In genomic region chr17:27500811-27501210, GRCm38 (mm10) we compare ENCODE assay signal across 12 mouse cellular contexts. TPM values are rescaled to one million over a fixed set of nuclear protein-coding genes. Genes with fewer than 3 reads are reported as not detected.
DNase-seq lines count a peak whose midpoint lies in the region; ATAC-seq lines count a peak whose summit lies in the region.
"Had no signal": no experiment of that assay in that cellular context is flagged by ENCODE, and none has a peak within 500 bp of the region (broad histone marks: within the 10 kb centered on the region; RNA-seq: fewer than 3 reads in every experiment).

No protein-coding gene starts in this region.

- H3K4me1 ChIP-seq in forebrain, embryonic 13.5 days = peaks cover 55% of the 10 kb centered on the region
- peaks cover 65% of the 10 kb centered on the region for H3K4me1 ChIP-seq in midbrain, embryonic 12.5 days

- no peaks in the 10 kb centered on the region for H3K9me3 ChIP-seq in forebrain, embryonic 13.5 days (replicated peaks)
- H3K9me3 ChIP-seq in midbrain, embryonic 12.5 days = no peaks in the 10 kb centered on the region

- no peaks in the 10 kb centered on the region for H3K36me3 ChIP-seq in forebrain, embryonic 13.5 days (ENCODE audit: poor library complexity, severe bottlenecking)
- H3K36me3 ChIP-seq in midbrain, embryonic 12.5 days = no peaks in the 10 kb centered on the region

- peaks cover 5% of the 10 kb centered on the region; the same call in 1 of the 2 replicates for H3K27me3 ChIP-seq in forebrain, embryonic 13.5 days
- peaks cover 16% of the 10 kb centered on the region for H3K27me3 ChIP-seq in midbrain, embryonic 12.5 days

- H3K4me3 ChIP-seq in forebrain, embryonic 13.5 days = no peak overlapping the region
- no peak overlapping the region for H3K4me3 ChIP-seq in midbrain, embryonic 12.5 days

- peak overlapping the region; percentile 45 for H3K9ac ChIP-seq in forebrain, embryonic 13.5 days
- H3K9ac ChIP-seq in midbrain, embryonic 12.5 days (replicated peaks) = peak overlapping the region; percentile 35

- peak overlapping the region; percentile 39 for H3K4me2 ChIP-seq in forebrain, embryonic 13.5 days
- H3K4me2 ChIP-seq in midbrain, embryonic 12.5 days (replicated peaks) = peak overlapping the region; percentile 35

- ATAC-seq in forebrain, embryonic 13.5 days = peak; percentile 33; the same call in 1 of the 2 replicates
- ATAC-seq in midbrain, embryonic 12.5 days (ENCODE audit: low FRiP score, low read depth) = no peak
- ATAC-seq: CD4-positive, CD25-positive, alpha-beta regulatory T cell, adult 4 months had no signal

- 36% methylated on average over 4 of the region's 4 CpGs for WGBS in forebrain, embryonic 13.5 days
- WGBS in midbrain, embryonic 12.5 days = 30% methylated on average over 4 of the region's 4 CpGs

- H3K27ac ChIP-seq in forebrain, embryonic 13.5 days = peak overlapping the region; percentile 89
- peak overlapping the region; percentile 92 for H3K27ac ChIP-seq in midbrain, embryonic 12.5 days (replicated peaks)

- DNase-seq in cerebellum, adult 18-20 months = peak; percentile 55 to 63
- DNase-seq in cerebellum, adult 11 months = no peak
- DNase-seq in NIH3T3 (ENCODE audit: low read depth) = peak; percentile 34
- no peak for DNase-seq in frontal cortex, postnatal 10 days (ENCODE audit: low spot score in 2 of 2)
- DNase-seq in T-cell, adult 2 months (ENCODE audit: low spot score) = no peak
- no peak for DNase-seq in kidney, postnatal 25 days
- DNase-seq: heart, adult 11 months; kidney, adult 2 months; lung, adult 18-20 months had no signal

RNA-seq across cellular contexts. Expression of gene Grm4, which starts 20.4 kb away (rescaled TPM):
- polyA plus RNA-seq in forebrain, embryonic 13.5 days (2015; fragmentation: Nextera tagmentation; extraction: Ambion mirVana) = 2.2 and 2.4 TPM in 2 replicates
- 4.2 and 5.7 TPM in 2 replicates for polyA plus RNA-seq in midbrain, embryonic 12.5 days (2016; fragmentation: Nextera tagmentation; extraction: Ambion mirVana)
- polyA plus RNA-seq: CD4-positive, CD25-positive, alpha-beta regulatory T cell, adult 4 months had no signal

RNA-seq across cellular contexts. Expression of gene Hmga1, which starts 55.5 kb away (rescaled TPM):
- polyA plus RNA-seq in forebrain, embryonic 13.5 days (2015; fragmentation: Nextera tagmentation; extraction: Ambion mirVana) = 147 and 165 TPM in 2 replicates
- 213 and 215 TPM in 2 replicates for polyA plus RNA-seq in midbrain, embryonic 12.5 days (2016; fragmentation: Nextera tagmentation; extraction: Ambion mirVana)

Comparison
In these comparisons a context has a peak if more than half of its experiments do, and no peak if none do; other contexts are left out.
1. DNase-seq: peak in cerebellum, adult 18-20 months (2 of 2) and NIH3T3 (single experiment); none in cerebellum, adult 11 months (single experiment), frontal cortex, postnatal 10 days (0 of 2), T-cell, adult 2 months (single experiment) and kidney, postnatal 25 days (0 of 2).